In the genomic region with DNA sequence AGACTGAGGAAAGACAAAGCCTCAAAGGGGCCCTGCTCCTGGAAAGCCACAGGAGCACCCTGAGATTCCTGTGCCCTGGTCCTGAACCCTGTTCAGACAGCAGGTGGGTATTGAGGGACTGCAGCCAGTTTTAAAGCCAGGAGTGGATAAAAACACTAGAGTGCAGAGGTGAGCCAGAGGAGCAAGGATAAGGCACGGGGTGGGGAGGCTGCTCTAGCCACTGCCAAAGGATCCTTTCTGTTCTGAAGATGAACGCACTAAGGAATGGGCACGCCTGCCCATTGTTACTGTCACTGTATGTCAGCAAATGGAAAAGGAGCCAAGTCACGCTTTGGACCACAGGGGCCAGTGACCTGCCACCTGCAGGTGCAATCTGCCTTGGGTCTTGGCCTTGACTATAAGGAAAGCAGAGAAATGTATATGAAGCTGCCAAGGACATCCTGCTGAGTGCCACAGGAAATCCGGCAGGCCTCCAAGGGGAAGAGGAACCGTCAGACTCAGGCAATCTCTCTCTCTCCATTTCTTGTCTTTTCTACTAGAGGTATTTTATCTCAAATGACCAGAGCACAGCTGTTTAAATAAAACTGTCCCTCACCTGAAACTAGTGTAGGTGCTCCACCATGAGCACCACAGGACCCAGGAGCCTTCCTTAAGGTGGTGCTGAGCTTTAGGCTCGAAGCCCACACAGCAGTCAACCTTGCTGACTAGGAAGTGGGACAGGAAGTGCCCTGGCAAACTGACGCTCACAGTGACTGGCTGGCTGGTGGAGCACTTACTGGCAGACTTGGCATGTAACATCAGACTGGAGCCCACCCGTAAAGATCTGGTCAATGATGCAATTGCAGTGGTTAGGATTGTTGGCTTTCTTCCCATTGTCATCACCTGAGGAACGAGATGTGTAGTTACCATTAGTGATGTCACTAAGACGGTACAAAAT, we compare ENCODE assay signal across 17 mouse cellular contexts. TPM values are rescaled to one million over a fixed set of nuclear protein-coding genes. Genes with fewer than 3 reads are reported as not detected.
DNase-seq lines count a peak whose midpoint lies in the region; ATAC-seq and TF ChIP-seq lines count a peak whose summit lies in the region.
"Had no signal": no experiment of that assay in that cellular context is flagged by ENCODE, and none has a peak within 500 bp of the region (broad histone marks: within the 10 kb centered on the region; RNA-seq: fewer than 3 reads in every experiment).

No protein-coding gene starts in this region.

- H3K36me3 ChIP-seq in intestine, postnatal 0 days (ENCODE audit: control insufficient read depth, insufficient read depth): peaks cover 100% of the 10 kb centered on the region
- H3K36me3 ChIP-seq in intestine, embryonic 15.5 days: peaks cover 76% of the 10 kb centered on the region
- peaks cover 64% of the 10 kb centered on the region for H3K36me3 ChIP-seq in midbrain, embryonic 11.5 days (ENCODE audit: control insufficient read depth, insufficient read depth, low read length)

- no peak overlapping the region for H3K9ac ChIP-seq in intestine, postnatal 0 days (ENCODE audit: low read depth, low read length)
- no peak overlapping the region for H3K9ac ChIP-seq in intestine, embryonic 15.5 days
- no peak overlapping the region for H3K9ac ChIP-seq in midbrain, embryonic 11.5 days (ENCODE audit: low read length)
- H3K9ac ChIP-seq: heart, embryonic 13.5 days; limb, embryonic 12.5 days had no signal

- 80% methylated on average over 11 of the region's 11 CpGs for WGBS in intestine, postnatal 0 days
- 79% methylated on average over 11 of the region's 11 CpGs for WGBS in intestine, embryonic 15.5 days
- 84% methylated on average over 11 of the region's 11 CpGs for WGBS in midbrain, embryonic 11.5 days

- no peak overlapping the region for H3K4me3 ChIP-seq in intestine, postnatal 0 days (ENCODE audit: low read depth, low read length)
- H3K4me3 ChIP-seq in intestine, embryonic 15.5 days (replicated peaks): no peak overlapping the region
- H3K4me3 ChIP-seq in midbrain, embryonic 11.5 days (ENCODE audit: low read depth, low read length): no peak overlapping the region
- H3K4me3 ChIP-seq: heart, embryonic 13.5 days; limb, embryonic 12.5 days had no signal

- peak; percentile 72 for DNase-seq in R1 (ENCODE audit: low read depth, low spot score)
- DNase-seq in cerebellum, postnatal 25 days: peak; percentile 84 to 88
- no peak for DNase-seq in yolk sac, embryonic 10.5 days (ENCODE audit: low spot score)
- no peak for DNase-seq in midbrain, embryonic 11.5 days (ENCODE audit: low spot score, missing footprints)
- no peak for DNase-seq in c-Kit-positive CD71-positive TER-119-positive erythroid progenitor cells, embryonic 14.5 days (ENCODE audit: low spot score)
- DNase-seq: adrenal gland, adult 8-10 months; embryo, embryonic 11 days; lung, postnatal 36 days; right cerebral cortex, postnatal 4 days had no signal

- no peaks in the 10 kb centered on the region for H3K4me1 ChIP-seq in intestine, postnatal 0 days (replicated peaks; ENCODE audit: control insufficient read depth, insufficient read depth, low read length)
- H3K4me1 ChIP-seq in intestine, embryonic 15.5 days (replicated peaks): no peaks in the 10 kb centered on the region
- H3K4me1 ChIP-seq in midbrain, embryonic 11.5 days (ENCODE audit: control insufficient read depth, insufficient read depth, low read length): no peaks in the 10 kb centered on the region
- H3K4me1 ChIP-seq: limb, embryonic 12.5 days had no signal

- H3K27me3 ChIP-seq in intestine, postnatal 0 days (replicated peaks; ENCODE audit: control insufficient read depth, insufficient read depth, low read length): no peaks in the 10 kb centered on the region
- H3K27me3 ChIP-seq in intestine, embryonic 15.5 days (replicated peaks): no peaks in the 10 kb centered on the region
- H3K27me3 ChIP-seq in midbrain, embryonic 11.5 days (ENCODE audit: control insufficient read depth, insufficient read depth, low read length): no peaks in the 10 kb centered on the region
- H3K27me3 ChIP-seq: heart, embryonic 13.5 days; limb, embryonic 12.5 days; Patski had no signal

- no peaks in the 10 kb centered on the region for H3K9me3 ChIP-seq in intestine, postnatal 0 days (ENCODE audit: control insufficient read depth)
- H3K9me3 ChIP-seq in intestine, embryonic 15.5 days: no peaks in the 10 kb centered on the region
- H3K9me3 ChIP-seq in midbrain, embryonic 11.5 days (ENCODE audit: control insufficient read depth, low read length): no peaks in the 10 kb centered on the region
- H3K9me3 ChIP-seq: heart, embryonic 13.5 days; limb, embryonic 12.5 days had no signal

- 0 out of 2 replicates have a peak overlapping the region, but pooled peaks have one; percentile 2 for H3K27ac ChIP-seq in intestine, postnatal 0 days (ENCODE audit: low read depth, low read length)
- no peak overlapping the region for H3K27ac ChIP-seq in intestine, embryonic 15.5 days
- no peak overlapping the region for H3K27ac ChIP-seq in midbrain, embryonic 11.5 days (ENCODE audit: low read depth, low read length)
- H3K27ac ChIP-seq: heart, embryonic 13.5 days; hindbrain, postnatal 0 days; limb, embryonic 12.5 days had no signal

- H3K4me2 ChIP-seq in intestine, postnatal 0 days (replicated peaks; ENCODE audit: low read depth): no peak overlapping the region
- H3K4me2 ChIP-seq in intestine, embryonic 15.5 days (replicated peaks): no peak overlapping the region
- no peak overlapping the region for H3K4me2 ChIP-seq in midbrain, embryonic 11.5 days
- H3K4me2 ChIP-seq: heart, embryonic 13.5 days; limb, embryonic 12.5 days had no signal

- no peak for ATAC-seq in intestine, postnatal 0 days
- no peak for ATAC-seq in intestine, embryonic 15.5 days
- ATAC-seq in neutrophil, adult 5-6 weeks (ENCODE audit: extremely low read depth, insufficient number of reproducible peaks, low FRiP score, poor library complexity, severe bottlenecking): peak; percentile 25; the same call in 1 of the 2 replicates
- no peak for ATAC-seq in midbrain, embryonic 11.5 days (ENCODE audit: low FRiP score)
- ATAC-seq: hindbrain, postnatal 0 days; Patski had no signal

- no peak for TF ChIP-seq CTCF in intestine, postnatal 0 days (IDR thresholded peaks at IDR 0.05; ENCODE audit: low read depth)

RNA-seq across cellular contexts. Expression of gene Usp22, which starts 14.8 kb away (rescaled TPM):
- polyA plus RNA-seq in intestine, postnatal 0 days (2015; fragmentation: Nextera tagmentation; extraction: Ambion mirVana): 26.3 and 27.0 TPM in 2 replicates
- polyA plus RNA-seq in intestine, embryonic 15.5 days (2015; fragmentation: Nextera tagmentation; extraction: Ambion mirVana): 89.0 and 98.6 TPM in 2 replicates
- total RNA-seq in neutrophil, adult 5-6 weeks (2017): 55.9 and 94.3 TPM in 2 replicates
- 284 and 292 TPM in 2 replicates for polyA plus RNA-seq in midbrain, embryonic 11.5 days (2014; fragmentation: Nextera tagmentation; extraction: Ambion mirVana)

RNA-seq across cellular contexts. Expression of gene Tnfrsf13b, which starts 33.5 kb away (rescaled TPM):
- 1.8 and 2.3 TPM in 2 replicates for polyA plus RNA-seq in intestine, postnatal 0 days (2015; fragmentation: Nextera tagmentation; extraction: Ambion mirVana)
- 2.7 and 2.8 TPM in 2 replicates for polyA plus RNA-seq in intestine, embryonic 15.5 days (2015; fragmentation: Nextera tagmentation; extraction: Ambion mirVana)
- 162 and 169 TPM in 2 replicates for total RNA-seq in neutrophil, adult 5-6 weeks (2017)
- 1.1 and 1.4 TPM in 2 replicates for polyA plus RNA-seq in midbrain, embryonic 11.5 days (2014; fragmentation: Nextera tagmentation; extraction: Ambion mirVana)
- polyA plus RNA-seq: Patski had no signal

RNA-seq across cellular contexts. Expression of gene Aldh3a1, which starts 47.3 kb away (rescaled TPM):
- polyA plus RNA-seq in intestine, postnatal 0 days (2015; fragmentation: Nextera tagmentation; extraction: Ambion mirVana): 0.10 and 0.12 TPM in 2 replicates
- not detected in 2 replicates for polyA plus RNA-seq in intestine, embryonic 15.5 days (2015; fragmentation: Nextera tagmentation; extraction: Ambion mirVana)
- 0.93 TPM in 1 of 2 replicates, not detected in the other for total RNA-seq in neutrophil, adult 5-6 weeks (2017)
- not detected in 2 replicates for polyA plus RNA-seq in midbrain, embryonic 11.5 days (2014; fragmentation: Nextera tagmentation; extraction: Ambion mirVana)
- polyA plus RNA-seq: kidney, embryonic 16.5 days; Patski had no signal

Comparison
In these comparisons a context has a peak if more than half of its experiments do, and no peak if none do; other contexts are left out.
1. DNase-seq: peak in R1 (single experiment) and cerebellum, postnatal 25 days (2 of 2); none in yolk sac, embryonic 10.5 days (single experiment), midbrain, embryonic 11.5 days (single experiment) and c-Kit-positive CD71-positive TER-119-positive erythroid progenitor cells, embryonic 14.5 days (single experiment).